Comparison of ENCODE assay signal across 16 mouse cellular contexts in the genomic region with DNA sequence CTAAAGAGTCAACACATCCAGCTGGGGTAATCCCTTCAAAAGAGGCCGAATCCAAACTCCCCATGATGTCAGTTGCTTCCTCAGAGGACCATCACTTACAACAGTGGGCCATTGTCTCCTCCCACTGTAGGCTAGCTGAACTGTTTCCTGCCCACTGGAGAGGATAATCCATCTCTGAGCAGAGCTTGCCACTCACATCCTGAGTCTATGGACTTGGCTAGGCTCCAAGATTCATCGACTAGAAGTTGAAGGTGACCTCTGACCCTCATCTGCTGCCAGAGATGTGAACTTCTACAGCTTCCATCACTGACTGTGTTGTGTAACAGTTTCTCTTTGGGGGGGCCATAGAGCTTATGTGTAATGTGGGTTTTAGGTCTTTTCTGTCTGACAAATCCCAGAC. TPM values are rescaled to one million over a fixed set of nuclear protein-coding genes. Genes with fewer than 3 reads are reported as not detected.
DNase-seq lines count a peak whose midpoint lies in the region; ATAC-seq lines count a peak whose summit lies in the region.
"Had no signal": no experiment of that assay in that cellular context is flagged by ENCODE, and none has a peak within 500 bp of the region (broad histone marks: within the 10 kb centered on the region; RNA-seq: fewer than 3 reads in every experiment).

No protein-coding gene starts in this region.

- ATAC-seq in kidney, embryonic 14.5 days (ENCODE audit: low FRiP score, low TSS enrichment), result 0 out of 2 replicates have a peak, but pooled peaks have one; percentile 39
- peak; percentile 40; the same call in 1 of the 2 replicates for ATAC-seq in midbrain, embryonic 11.5 days (ENCODE audit: low FRiP score)
- ATAC-seq in midbrain, embryonic 16.5 days, result no peak
- ATAC-seq: CD4-positive, CD25-positive, alpha-beta regulatory T cell, adult 4 months had no signal

- H3K36me3 ChIP-seq in kidney, embryonic 14.5 days (ENCODE audit: control insufficient read depth, insufficient read depth, low read length), result no peaks in the 10 kb centered on the region
- no peaks in the 10 kb centered on the region for H3K36me3 ChIP-seq in midbrain, embryonic 11.5 days (ENCODE audit: control insufficient read depth, insufficient read depth, low read length)
- no peaks in the 10 kb centered on the region for H3K36me3 ChIP-seq in midbrain, embryonic 16.5 days (ENCODE audit: control insufficient read depth, insufficient read depth, low read length)
- H3K36me3 ChIP-seq: embryonic facial prominence, embryonic 12.5 days; midbrain, embryonic 12.5 days had no signal

- DNase-seq in kidney, postnatal 4 days, result no peak
- DNase-seq in midbrain, embryonic 11.5 days (ENCODE audit: low spot score, missing footprints), result peak; percentile 82
- DNase-seq in embryo, embryonic 11.5 days (ENCODE audit: low read depth, low spot score), result peak; percentile 38
- DNase-seq in retina, postnatal 7 days (ENCODE audit: low read depth, low spot score), result peak; percentile 29
- no peak for DNase-seq in spleen, adult 12 weeks (ENCODE audit: low spot score)
- DNase-seq in ovary, postnatal 36 days (ENCODE audit: low spot score), result no peak
- DNase-seq: adrenal gland, postnatal 25 days; cerebellum, adult 11 months; kidney, postnatal 25 days; thymus, adult 18-20 months had no signal

- H3K27ac ChIP-seq in kidney, embryonic 14.5 days (ENCODE audit: low read depth, low read length), result no peak overlapping the region
- no peak overlapping the region for H3K27ac ChIP-seq in midbrain, embryonic 11.5 days (ENCODE audit: low read depth, low read length)
- H3K27ac ChIP-seq in midbrain, embryonic 16.5 days (ENCODE audit: low read length), result no peak overlapping the region
- H3K27ac ChIP-seq: embryonic facial prominence, embryonic 12.5 days; midbrain, embryonic 12.5 days; neural tube, embryonic 15.5 days had no signal

- H3K9ac ChIP-seq in kidney, embryonic 14.5 days (ENCODE audit: low read depth, low read length), result no peak overlapping the region
- no peak overlapping the region for H3K9ac ChIP-seq in midbrain, embryonic 11.5 days (ENCODE audit: low read length)
- H3K9ac ChIP-seq in midbrain, embryonic 16.5 days (ENCODE audit: low read depth, low read length), result no peak overlapping the region
- H3K9ac ChIP-seq: embryonic facial prominence, embryonic 12.5 days; midbrain, embryonic 12.5 days; neural tube, embryonic 15.5 days had no signal

- no peak overlapping the region for H3K4me2 ChIP-seq in kidney, embryonic 14.5 days (replicated peaks; ENCODE audit: low read depth, low read length)
- no peak overlapping the region for H3K4me2 ChIP-seq in midbrain, embryonic 11.5 days
- no peak overlapping the region for H3K4me2 ChIP-seq in midbrain, embryonic 16.5 days (ENCODE audit: low read length)
- H3K4me2 ChIP-seq: embryonic facial prominence, embryonic 12.5 days; midbrain, embryonic 12.5 days; neural tube, embryonic 15.5 days had no signal

- H3K4me3 ChIP-seq in kidney, embryonic 14.5 days (ENCODE audit: low read length), result no peak overlapping the region
- H3K4me3 ChIP-seq in midbrain, embryonic 11.5 days (ENCODE audit: low read depth, low read length), result no peak overlapping the region
- no peak overlapping the region for H3K4me3 ChIP-seq in midbrain, embryonic 16.5 days (ENCODE audit: low read depth, low read length)
- H3K4me3 ChIP-seq: embryonic facial prominence, embryonic 12.5 days; midbrain, embryonic 12.5 days; neural tube, embryonic 15.5 days had no signal

- H3K9me3 ChIP-seq in kidney, embryonic 14.5 days (ENCODE audit: control insufficient read depth, low read length), result peaks cover 4% of the 10 kb centered on the region
- peaks cover 3% of the 10 kb centered on the region; the same call in 1 of the 2 replicates for H3K9me3 ChIP-seq in midbrain, embryonic 11.5 days (ENCODE audit: control insufficient read depth, low read length)
- no peaks in the 10 kb centered on the region; the same call in 1 of the 2 replicates for H3K9me3 ChIP-seq in midbrain, embryonic 16.5 days (replicated peaks; ENCODE audit: control insufficient read depth, low read length, poor library complexity, severe bottlenecking)
- H3K9me3 ChIP-seq: neural tube, embryonic 15.5 days had no signal

- H3K27me3 ChIP-seq in kidney, embryonic 14.5 days (ENCODE audit: control insufficient read depth, insufficient read depth, low read length), result no peaks in the 10 kb centered on the region; the same call in 1 of the 2 replicates
- H3K27me3 ChIP-seq in midbrain, embryonic 11.5 days (ENCODE audit: control insufficient read depth, insufficient read depth, low read length), result no peaks in the 10 kb centered on the region
- no peaks in the 10 kb centered on the region; the same call in 1 of the 2 replicates for H3K27me3 ChIP-seq in midbrain, embryonic 16.5 days (ENCODE audit: control insufficient read depth, insufficient read depth, low read depth, low read length)
- H3K27me3 ChIP-seq: embryonic facial prominence, embryonic 12.5 days; neural tube, embryonic 15.5 days had no signal

- WGBS in kidney, embryonic 14.5 days, result 25% methylated on average over 2 of the region's 2 CpGs
- 9% methylated on average over 2 of the region's 2 CpGs for WGBS in midbrain, embryonic 11.5 days
- 5% methylated on average over 2 of the region's 2 CpGs for WGBS in midbrain, embryonic 16.5 days

- no peaks in the 10 kb centered on the region for H3K4me1 ChIP-seq in kidney, embryonic 14.5 days (ENCODE audit: control insufficient read depth, insufficient read depth, low read length)
- no peaks in the 10 kb centered on the region for H3K4me1 ChIP-seq in midbrain, embryonic 11.5 days (ENCODE audit: control insufficient read depth, insufficient read depth, low read length)
- H3K4me1 ChIP-seq in midbrain, embryonic 16.5 days (ENCODE audit: control insufficient read depth, insufficient read depth, low read length), result no peaks in the 10 kb centered on the region
- H3K4me1 ChIP-seq: embryonic facial prominence, embryonic 12.5 days; midbrain, embryonic 12.5 days; neural tube, embryonic 15.5 days had no signal

RNA-seq across cellular contexts. Expression of a gene that starts 7.2 kb away (rescaled TPM):
- 32.0 and 60.6 TPM in 2 replicates for polyA plus RNA-seq in kidney, embryonic 14.5 days (2014; fragmentation: Nextera tagmentation; extraction: Ambion mirVana)
- 17.6 and 18.3 TPM in 2 replicates for polyA plus RNA-seq in midbrain, embryonic 11.5 days (2014; fragmentation: Nextera tagmentation; extraction: Ambion mirVana)
- 5.5 and 6.9 TPM in 2 replicates for polyA plus RNA-seq in midbrain, embryonic 16.5 days (2015; fragmentation: Nextera tagmentation; extraction: Ambion mirVana)

Comparison
In these comparisons a context has a peak if more than half of its experiments do, and no peak if none do; other contexts are left out.
1. DNase-seq: peak in midbrain, embryonic 11.5 days (single experiment), embryo, embryonic 11.5 days (single experiment) and retina, postnatal 7 days (single experiment); none in kidney, postnatal 4 days (0 of 2), spleen, adult 12 weeks (single experiment) and ovary, postnatal 36 days (single experiment).